Mouse (Mus musculus) forebrain, embryonic 16.5 days (tissue): ENCODE data around the gene Neo1. TPM values are rescaled to one million over a fixed set of nuclear protein-coding genes. Genes with fewer than 3 reads are reported as not detected.

Experiments
- ATAC-seq: fragments of 200-750 bp; cut with Nextera tagmentation; 2 replicates; pipeline ENCODE4 v1.8.0; 2017; ENCODE audit warnings: mild to moderate bottlenecking, moderate library complexity
- H3K27ac ChIP-seq: fragments of 300-500 bp; sonication (generic); 2 replicates; pipeline ENCODE4 v1.5.1; 2014; ENCODE audit warnings: low read length, control low read depth
- H3K27me3 ChIP-seq: fragments of 300-500 bp; sonication (generic); replicated peaks from 2 replicates; pipeline ENCODE4 v1.6.1; 2014; ENCODE audit warnings: low read length; ENCODE audit not compliant: control insufficient read depth, insufficient read depth
- H3K36me3 ChIP-seq: fragments of 300-500 bp; sonication (generic); 2 replicates; pipeline ENCODE4 v1.6.1; 2014; ENCODE audit not compliant: control insufficient read depth, insufficient read depth
- H3K4me1 ChIP-seq: fragments of 300-500 bp; sonication (generic); replicated peaks from 2 replicates; pipeline ENCODE4 v1.6.1; 2014; ENCODE audit warnings: low read length; ENCODE audit not compliant: control insufficient read depth, insufficient read depth
- H3K4me2 ChIP-seq: fragments of 300-500 bp; sonication (generic); 2 replicates; pipeline ENCODE4 v1.6.1; 2014; ENCODE audit warnings: mild to moderate bottlenecking, low read length, control low read depth
- H3K4me3 ChIP-seq: fragments of 300-500 bp; sonication (generic); replicated peaks from 2 replicates; pipeline ENCODE4 v1.5.1; 2014; ENCODE audit warnings: mild to moderate bottlenecking, low read length, control low read depth
- H3K9ac ChIP-seq: fragments of 300-500 bp; sonication (generic); replicated peaks from 2 replicates; pipeline ENCODE4 v1.6.1; 2014; ENCODE audit warnings: low read depth, low read length, control low read depth
- H3K9me3 ChIP-seq: fragments of 300-500 bp; sonication (generic); 2 replicates; pipeline ENCODE4 v1.6.1; 2016; ENCODE audit warnings: low read length; ENCODE audit not compliant: control insufficient read depth
- WGBS: fragments of 180-500 bp; shearing (Covaris S2); extraction: QIAGEN DNeasy Blood & Tissue Kit; methylation state at CpG from one replicate; pipeline ENCODE4 v1.1.7; 2014; 5-methylcytosine and 5-hydroxymethylcytosine counted together
- polyA plus RNA-seq: library from polyadenylated mRNA; unstranded; fragments of >200 nt; fragmentation: Nextera tagmentation; extraction: Ambion mirVana; gene quantifications from 2 replicates; pipeline ENCODE4 v1.2.1, GENCODE M21; 2015

The Neo1 gene
- polyA plus RNA-seq, 1 experiment from 2014 or later, result 64.7 TPM

- no peak for ATAC-seq
- H3K9me3 ChIP-seq, result no peaks in the 10 kb centered on the region
Measured at GRCm38 (mm10) chr9:58934776-58935175, 101.5 kb downstream of the Neo1 start.

DNA sequence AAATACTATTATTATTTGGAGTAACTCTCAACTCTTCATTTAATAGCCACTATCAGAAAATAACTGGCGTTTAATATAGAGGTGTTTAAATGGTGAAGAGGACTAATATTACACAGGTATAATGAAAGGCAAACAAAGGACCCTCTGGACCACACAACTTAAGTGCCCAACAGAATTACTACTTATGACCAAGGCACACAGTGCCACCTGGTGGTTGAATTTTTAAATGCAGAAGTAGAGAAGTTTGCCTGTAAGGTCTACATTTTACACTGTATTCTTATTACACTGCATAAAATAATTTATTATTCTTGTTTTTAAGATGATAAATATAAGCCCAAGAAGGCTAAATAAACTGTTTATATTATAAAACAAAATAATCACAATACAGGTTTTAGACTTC lies 108.1 kb downstream of the Neo1 start:
- Histone ChIP-seq H3K36me3 (peaks cover 2% of the 10 kb centered on the region; the same call in 1 of the 2 replicates), H3K27me3 (no peaks in the 10 kb centered on the region), H3K4me3 (no peak overlapping the region), H3K27ac (no peak overlapping the region), H3K9ac (no peak overlapping the region), H3K4me1 (no peaks in the 10 kb centered on the region), H3K4me2 (no peak overlapping the region), H3K9me3 (no peaks in the 10 kb centered on the region)
- no peak for ATAC-seq
- 33% methylated on average over 1 of the region's 1 CpGs for WGBS

More at GRCm38 (mm10) chr9:58934776-58935175, 101.5 kb downstream of the Neo1 start:
- H3K27ac ChIP-seq, result no peak overlapping the region
- no peak overlapping the region for H3K4me3 ChIP-seq
- no peaks in the 10 kb centered on the region; the same call in 1 of the 2 replicates for H3K36me3 ChIP-seq
- whole genome bisulfite sequencing, result 72% methylated on average over 2 of the region's 2 CpGs
- H3K27me3 ChIP-seq, result no peaks in the 10 kb centered on the region
- no peaks in the 10 kb centered on the region for H3K4me1 ChIP-seq
- no peak overlapping the region for H3K9ac ChIP-seq
- no peak overlapping the region for H3K4me2 ChIP-seq

GRCm38 (mm10) chr9:58902869-58903585 lies 133.2 kb downstream of the Neo1 start:
- H3K4me3 ChIP-seq, result no peak overlapping the region
- H3K4me2 ChIP-seq, result no peak overlapping the region
- no peak overlapping the region for H3K9ac ChIP-seq
- no peaks in the 10 kb centered on the region for H3K4me1 ChIP-seq
- no peaks in the 10 kb centered on the region for H3K27me3 ChIP-seq
- 65% methylated on average over 6 of the region's 6 CpGs for WGBS
- no peak overlapping the region for H3K27ac ChIP-seq
- H3K9me3 ChIP-seq, result no peaks in the 10 kb centered on the region
- ATAC-seq, result peak; percentile 49; the same call in 1 of the 2 replicates
- peaks cover 13% of the 10 kb centered on the region; the same call in 1 of the 2 replicates for H3K36me3 ChIP-seq

- ATAC-seq, result no peak
- Histone ChIP-seq H3K4me2 (no peak overlapping the region), H3K4me3 (no peak overlapping the region), H3K4me1 (no peaks in the 10 kb centered on the region), H3K9me3 (no peaks in the 10 kb centered on the region), H3K9ac (no peak overlapping the region), H3K27me3 (no peaks in the 10 kb centered on the region), H3K27ac (no peak overlapping the region), H3K36me3 (peaks cover 2% of the 10 kb centered on the region; the same call in 1 of the 2 replicates)
Measured at GRCm38 (mm10) chr9:58899602-58900001, 136.6 kb downstream of the Neo1 start.

- Histone ChIP-seq H3K9ac (no peak overlapping the region), H3K4me1 (no peaks in the 10 kb centered on the region), H3K4me3 (no peak overlapping the region), H3K4me2 (no peak overlapping the region), H3K27ac (no peak overlapping the region), H3K36me3 (peaks cover 19% of the 10 kb centered on the region), H3K9me3 (no peaks in the 10 kb centered on the region), H3K27me3 (no peaks in the 10 kb centered on the region)
- 96% methylated on average over 6 of the region's 6 CpGs for WGBS
- ATAC-seq, result no peak
Measured at GRCm38 (mm10) chr9:58891840-58892640, 144.2 kb downstream of the Neo1 start.

DNA sequence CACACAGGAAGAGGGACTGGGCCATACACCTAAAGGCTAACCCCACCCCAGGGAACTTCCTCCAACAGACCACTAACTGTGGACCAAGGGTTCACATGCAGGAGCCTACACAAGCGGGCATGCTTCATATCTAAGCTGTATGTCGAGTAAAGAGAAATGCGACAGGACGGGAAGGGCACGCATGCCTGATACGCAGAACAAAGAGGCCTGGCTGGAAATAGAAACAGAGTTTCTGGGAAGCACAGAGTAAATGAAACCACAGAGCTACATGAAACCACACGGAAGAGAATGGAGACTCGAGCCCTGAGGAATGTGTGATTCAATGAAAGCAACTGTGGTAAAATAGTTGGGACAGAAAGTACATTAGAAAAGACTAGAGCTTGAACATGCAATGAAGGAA lies 145.3 kb downstream of the Neo1 start:
- Histone ChIP-seq H3K4me1 (no peaks in the 10 kb centered on the region), H3K27ac (no peak overlapping the region), H3K27me3 (no peaks in the 10 kb centered on the region), H3K4me3 (no peak overlapping the region), H3K9me3 (no peaks in the 10 kb centered on the region), H3K4me2 (no peak overlapping the region), H3K36me3 (peaks cover 19% of the 10 kb centered on the region), H3K9ac (no peak overlapping the region)
- ATAC-seq, result no peak
- WGBS, result 94% methylated on average over 8 of the region's 8 CpGs

GRCm38 (mm10) chr9:58889782-58890448 lies 146.3 kb downstream of the Neo1 start:
- H3K9ac ChIP-seq, result no peak overlapping the region
- WGBS, result 89% methylated on average over 12 of the region's 12 CpGs
- ATAC-seq, result no peak
- no peaks in the 10 kb centered on the region for H3K4me1 ChIP-seq
- no peak overlapping the region for H3K4me2 ChIP-seq
- no peak overlapping the region for H3K27ac ChIP-seq
- no peak overlapping the region for H3K4me3 ChIP-seq
- H3K9me3 ChIP-seq, result no peaks in the 10 kb centered on the region
- H3K27me3 ChIP-seq, result no peaks in the 10 kb centered on the region
- H3K36me3 ChIP-seq, result peaks cover 19% of the 10 kb centered on the region

GRCm38 (mm10) chr9:58882686-58883085 lies 153.6 kb downstream of the Neo1 start:
- Histone ChIP-seq H3K4me1 (no peaks in the 10 kb centered on the region), H3K27ac (no peak overlapping the region), H3K9me3 (no peaks in the 10 kb centered on the region), H3K4me2 (no peak overlapping the region), H3K36me3 (peaks cover 22% of the 10 kb centered on the region), H3K9ac (no peak overlapping the region), H3K4me3 (no peak overlapping the region), H3K27me3 (no peaks in the 10 kb centered on the region)
- no peak for ATAC-seq
- 29% methylated on average over 1 of the region's 1 CpGs for WGBS

DNA sequence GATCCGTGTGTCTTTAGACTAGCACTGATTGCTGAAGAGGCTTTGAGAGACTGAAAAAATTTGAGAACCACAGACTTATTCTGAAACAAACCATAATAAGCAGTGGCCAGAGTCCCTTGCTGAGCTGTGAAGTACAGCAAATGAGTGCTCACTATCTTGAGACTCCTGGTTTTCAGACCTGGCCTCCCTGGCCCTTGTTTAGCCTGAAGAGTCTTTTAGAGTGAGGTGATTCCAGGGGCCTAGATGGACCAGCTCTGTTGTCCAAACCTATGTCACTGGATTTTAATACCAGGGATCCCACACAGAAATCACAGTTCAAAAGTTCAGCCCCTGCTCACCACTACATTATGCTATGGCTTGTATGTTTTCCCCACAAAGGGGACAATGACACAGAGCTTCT lies 156.4 kb downstream of the Neo1 start:
- 86% methylated on average over 1 of the region's 1 CpGs for WGBS
- Histone ChIP-seq H3K36me3 (peaks cover 32% of the 10 kb centered on the region), H3K4me2 (no peak overlapping the region)

More for the DNA sequence above, 156.4 kb downstream of the Neo1 start:
- Histone ChIP-seq H3K9me3 (no peaks in the 10 kb centered on the region), H3K27ac (no peak overlapping the region), H3K4me1 (no peaks in the 10 kb centered on the region), H3K4me3 (no peak overlapping the region), H3K27me3 (no peaks in the 10 kb centered on the region), H3K9ac (no peak overlapping the region)
- no peak for ATAC-seq
